In the genomic region with DNA sequence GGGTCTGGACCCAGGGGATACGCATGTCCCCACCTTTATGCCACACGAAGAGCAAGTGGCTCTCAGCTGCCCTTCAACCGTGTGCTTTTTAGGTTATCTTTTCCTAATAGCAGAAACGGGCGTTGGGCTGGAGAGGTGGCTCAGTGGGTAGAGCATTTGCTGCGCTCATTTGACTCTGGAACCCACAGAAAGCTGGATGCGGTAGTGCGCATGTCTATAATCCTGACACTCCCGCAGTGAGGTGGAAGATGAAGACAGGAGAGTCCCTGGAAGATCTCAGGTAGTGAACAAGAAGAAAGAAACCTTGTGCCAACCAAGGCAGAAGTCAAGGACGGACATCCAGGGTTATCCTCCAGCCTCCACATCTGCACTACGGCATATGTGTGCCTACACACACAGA, we compare ENCODE assay signal across 15 mouse cellular contexts. TPM values are rescaled to one million over a fixed set of nuclear protein-coding genes. Genes with fewer than 3 reads are reported as not detected.
"Had no signal": no experiment of that assay in that cellular context is flagged by ENCODE, and none has a peak within 500 bp of the region (broad histone marks: within the 10 kb centered on the region; RNA-seq: fewer than 3 reads in every experiment).

No protein-coding gene starts in this region.

- ATAC-seq: liver, postnatal 0 days; midbrain, embryonic 16.5 days had no signal

- H3K27ac ChIP-seq: lung, embryonic 15.5 days; macrophage; midbrain, embryonic 12.5 days; neural tube, embryonic 12.5 days; stomach, embryonic 15.5 days; stomach, postnatal 0 days had no signal

- H3K27me3 ChIP-seq: midbrain, embryonic 12.5 days; neural tube, embryonic 12.5 days; stomach, embryonic 15.5 days had no signal

- H3K4me3 ChIP-seq: lung, embryonic 15.5 days; megakaryocyte, embryonic 14.5 days; midbrain, embryonic 12.5 days; neural tube, embryonic 12.5 days; stomach, embryonic 15.5 days had no signal

- H3K4me1 ChIP-seq: lung, embryonic 15.5 days; megakaryocyte, embryonic 14.5 days; midbrain, embryonic 12.5 days; neural tube, embryonic 12.5 days had no signal

RNA-seq across cellular contexts. Expression of gene Pla2g2c, which starts 15.3 kb away (rescaled TPM):
- polyA plus RNA-seq: liver, postnatal 0 days; macrophage; spleen, adult 2 months; thymus, adult 2 months; urinary bladder, adult 2 months had no signal

RNA-seq across cellular contexts. Expression of gene Ubxn10, which starts 27.7 kb away (rescaled TPM):
- polyA plus RNA-seq: macrophage had no signal

RNA-seq across cellular contexts. Expression of gene Pla2g2f, which starts 48.2 kb away (rescaled TPM):
- polyA plus RNA-seq: liver, postnatal 0 days; lung, embryonic 15.5 days; lung, postnatal 0 days; macrophage; midbrain, embryonic 16.5 days; neural tube, embryonic 14.5 days; testis, adult 2 months; urinary bladder, adult 2 months had no signal
